Mouse (Mus musculus) neural tube, postnatal 0 days (tissue): ENCODE results near the gene Mrpl52. TPM values are rescaled to one million over a fixed set of nuclear protein-coding genes. Genes with fewer than 3 reads are reported as not detected.

ENCODE experiments used
- polyA plus RNA-seq: library from polyadenylated mRNA; unstranded; fragments of >200 nt; fragmentation: Nextera tagmentation; extraction: Ambion mirVana; gene quantifications from 2 replicates; pipeline ENCODE4 v1.2.1, GENCODE M21; 2015

Mrpl52 gene
- polyA plus RNA-seq: 297 and 329 TPM in 2 replicates

GRCm38 (mm10) chr14:54426689-54427398 is at the start of gene Mrpl52:
Gene Mrpl52 (plus strand): TSS chr14:54426909.

GRCm38 (mm10) chr14:54417623-54418081 is 9.1 kb upstream of the Mrpl52 start, which contains the start of gene Slc7a7:
Gene Slc7a7 (minus strand): TSS chr14:54417780.

GRCm38 (mm10) chr14:54431334-54432077 is 4.8 kb downstream of the Mrpl52 start, which contains the start of gene Mmp14:
Gene Mmp14 (plus strand): TSS chr14:54431612.

GRCm38 (mm10) chr14:54463959-54464292 is 37.2 kb downstream of the Mrpl52 start, which contains the start of gene Lrp10:
Gene Lrp10 (plus strand): TSS chr14:54464137.

GRCm38 (mm10) chr14:54475941-54476844 is 49.5 kb downstream of the Mrpl52 start, which contains the start of gene Rem2:
Gene Rem2 (plus strand): TSS chr14:54476100.

Other genes starting within 250 kb of the Mrpl52 start
- 475 and 489 TPM in 2 replicates for gene Dad1, start 172.8 kb upstream of the Mrpl52 start, polyA plus RNA-seq
- 85.2 and 91.3 TPM in 2 replicates for gene Abhd4, start 172.7 kb upstream of the Mrpl52 start, polyA plus RNA-seq
- not detected in 2 replicates for gene Olfr49, start 142.0 kb upstream of the Mrpl52 start, polyA plus RNA-seq
- gene Oxa1l, start 66.1 kb upstream of the Mrpl52 start, polyA plus RNA-seq: 75.3 and 75.9 TPM in 2 replicates
- 4.7 and 5.0 TPM in 2 replicates for gene Slc7a7, start 9.1 kb upstream of the Mrpl52 start, polyA plus RNA-seq
- 56.7 and 58.8 TPM in 2 replicates for gene Mmp14, start 4.7 kb downstream of the Mrpl52 start, polyA plus RNA-seq
- gene Lrp10, start 37.2 kb downstream of the Mrpl52 start, polyA plus RNA-seq: 40.6 and 41.8 TPM in 2 replicates
- gene Rem2, start 49.2 kb downstream of the Mrpl52 start, polyA plus RNA-seq: 23.2 and 23.7 TPM in 2 replicates
- 72.7 and 80.7 TPM in 2 replicates for gene Prmt5, start 90.6 kb downstream of the Mrpl52 start, polyA plus RNA-seq
- gene Haus4, start 127.7 kb downstream of the Mrpl52 start, polyA plus RNA-seq: 23.6 and 23.9 TPM in 2 replicates
- gene Ajuba, start 150.6 kb downstream of the Mrpl52 start, polyA plus RNA-seq: 4.7 and 4.9 TPM in 2 replicates
- gene 4931414P19Rik, start 179.1 kb downstream of the Mrpl52 start, polyA plus RNA-seq: 3.2 and 4.7 TPM in 2 replicates
- gene Psmb5, start 191.1 kb downstream of the Mrpl52 start, polyA plus RNA-seq: 419 and 456 TPM in 2 replicates
- 0.04 and 0.34 TPM in 2 replicates for gene Psmb11, start 194.5 kb downstream of the Mrpl52 start, polyA plus RNA-seq
- not detected in 2 replicates for gene Gm17606, start 214.0 kb downstream of the Mrpl52 start, polyA plus RNA-seq
- 12.4 and 12.7 TPM in 2 replicates for gene Cdh24, start 214.5 kb downstream of the Mrpl52 start, polyA plus RNA-seq